Mouse (Mus musculus): ENCODE data around the gene Chd9.

- no peak for TF ChIP-seq CTCF (conservative IDR thresholded peaks at IDR 0.05; ENCODE audit: insufficient read depth, insufficient read length, low read depth, low read length)
- TF ChIP-seq POLR2A (IDR thresholded peaks at IDR 0.05; ENCODE audit: low read depth, low read length), result no peak
These were observed 40.2 kb downstream of the Chd9 start for GRCm38 (mm10) chr8:90868334-90868733.
